Mouse (Mus musculus) megakaryocyte, embryonic 14.5 days (primary cell): ENCODE data around the gene Dclre1b.

ENCODE experiments used
- FLI1 ChIP-seq: IDR thresholded peaks from 2 replicates; pipeline ENCODE4 v1.6.1; 2012; ENCODE audit warnings: low read length, inconsistent platforms, mixed read lengths
- GATA1 ChIP-seq: IDR thresholded peaks from 3 replicates; pipeline ENCODE4 v1.6.1; 2012; ENCODE audit warnings: mixed read lengths, low read length, inconsistent platforms, borderline replicate concordance

DNA sequence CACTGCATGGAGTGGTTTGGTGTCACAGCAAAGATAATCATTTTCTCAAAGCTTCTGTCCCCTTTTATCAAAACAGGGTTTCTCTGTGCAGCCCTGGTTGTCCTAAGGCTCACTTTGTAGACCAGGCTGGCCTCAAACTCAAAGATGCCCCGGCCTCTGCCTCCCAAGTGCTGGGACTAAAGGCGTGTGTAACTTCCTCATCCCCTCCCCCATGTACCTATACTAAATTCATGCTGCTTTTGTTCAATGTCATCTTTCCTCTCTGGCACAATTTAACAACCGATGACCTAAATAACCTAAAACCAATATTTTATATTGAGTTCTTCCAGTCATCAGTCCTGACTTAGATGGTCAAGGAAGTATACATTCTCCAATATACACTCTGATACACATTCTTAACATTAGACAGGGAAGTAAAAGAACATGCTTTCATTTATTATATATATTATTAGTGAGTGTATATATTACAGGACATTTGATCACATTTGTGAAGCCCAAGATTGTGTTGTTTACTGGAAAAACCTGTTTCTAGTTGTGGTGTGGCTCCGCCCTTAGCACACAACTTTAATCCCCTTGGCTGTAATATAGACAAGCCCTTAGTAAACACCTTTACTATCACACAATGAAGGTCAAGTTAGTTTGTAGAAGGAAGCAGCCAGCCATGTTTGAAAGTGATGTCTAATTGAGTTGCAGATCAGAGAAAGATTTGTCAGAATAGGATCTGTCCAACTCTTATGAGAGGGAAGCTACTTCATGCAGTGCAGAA lies 26.2 kb downstream of the Dclre1b start:
- TF ChIP-seq GATA1 (no peak), FLI1 (no peak)
